Mouse (Mus musculus) G1E (cell line): ENCODE results near the gene Tmem129.

Source experiments
- CTCF ChIP-seq: IDR thresholded peaks from 2 replicates; pipeline ENCODE4 v1.5.1; 2012; ENCODE audit warnings: low read depth, low read length, inconsistent platforms, mixed read lengths
- GATA1 ChIP-seq: IDR thresholded peaks from 2 replicates; pipeline ENCODE4 v1.6.1; 2012; ENCODE audit warnings: borderline replicate concordance, low read length, inconsistent platforms, mixed read lengths
- TAL1 ChIP-seq: conservative IDR thresholded peaks from 2 replicates; pipeline ENCODE4 v1.6.1; 2012; ENCODE audit warnings: low read depth, low read length, inconsistent platforms, mixed read lengths

DNA sequence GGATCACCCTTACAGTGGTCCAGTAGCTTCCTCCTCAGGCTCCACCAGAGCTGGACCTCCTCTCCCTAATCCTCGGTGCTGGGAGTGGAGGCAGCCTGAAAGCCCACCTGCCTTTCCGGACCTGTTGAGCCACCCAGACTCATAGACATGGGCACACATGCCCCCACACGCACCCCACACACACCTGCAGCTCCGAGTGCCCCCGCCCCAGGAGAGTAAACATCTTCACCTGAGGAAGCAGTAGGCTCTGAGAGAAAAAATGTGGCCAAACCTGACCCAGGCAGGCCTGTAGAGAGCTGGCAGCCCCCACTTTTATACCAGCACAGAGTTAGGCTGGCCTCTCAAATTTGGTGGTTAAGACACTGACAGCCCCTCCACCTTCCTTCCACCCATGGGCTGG is 38.2 kb upstream of the Tmem129 start:
- TF ChIP-seq CTCF: no peak
- no peak for TF ChIP-seq TAL1
- no peak for TF ChIP-seq GATA1
